Mouse (Mus musculus) yolk sac, embryonic 10.5 days (tissue): ENCODE measurements at regions not wholly inside any gene's neighbourhood (a gene's known extent, or its start where the extent isn't known, plus 50 kb on each side); places are given as distances from the start of the nearest gene placed in this dataset.
A peak's percentile ranks its signal among the peaks of the same experiment; 100 is the strongest.

ENCODE experiments used
- DNase-seq: peaks from one replicate; pipeline ENCODE4 v3.0.0-alpha.2; 2017; ENCODE audit warnings: low spot score

DNA sequence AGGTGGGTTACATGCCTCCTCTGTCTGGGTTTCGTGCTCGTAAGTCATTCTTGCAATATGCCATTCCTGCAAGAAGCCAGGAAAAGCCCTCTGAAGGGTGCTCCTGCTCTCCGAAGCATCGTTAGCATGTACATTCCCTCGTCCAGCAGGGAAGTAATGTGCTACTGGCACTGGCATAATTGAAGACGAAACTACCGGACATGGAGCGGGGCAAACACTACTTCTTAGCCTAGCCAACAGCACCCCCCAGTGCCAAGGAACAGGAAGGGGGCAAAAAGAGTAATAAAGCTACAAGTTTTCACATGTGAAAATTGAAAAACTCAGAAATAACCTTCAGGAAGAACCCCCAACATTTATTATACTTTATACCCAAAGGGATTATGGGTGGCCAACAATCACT lies 88.6 kb upstream of the Usp24 start:
- DNase-seq = no peak

DNA sequence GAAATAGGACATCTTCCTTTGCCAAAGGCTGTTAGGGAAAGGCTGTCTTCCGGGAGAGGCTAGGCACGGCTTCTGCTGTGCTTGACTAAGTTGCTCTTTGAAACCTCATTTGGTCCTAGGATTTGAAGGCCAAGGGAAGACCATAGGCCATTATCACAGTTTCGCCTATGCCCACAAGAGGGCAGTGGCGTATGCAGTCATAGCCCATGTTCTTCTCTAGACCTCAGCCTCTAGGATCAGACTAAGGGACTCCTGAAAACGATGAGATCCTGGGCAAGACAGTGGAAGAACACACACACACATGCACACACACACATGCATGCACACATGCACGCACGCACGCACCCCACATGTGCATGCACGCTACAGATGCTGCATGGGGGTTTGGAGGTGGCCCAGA lies 87.5 kb upstream of the Usp24 start:
- DNase-seq = peak; percentile 54

DNA sequence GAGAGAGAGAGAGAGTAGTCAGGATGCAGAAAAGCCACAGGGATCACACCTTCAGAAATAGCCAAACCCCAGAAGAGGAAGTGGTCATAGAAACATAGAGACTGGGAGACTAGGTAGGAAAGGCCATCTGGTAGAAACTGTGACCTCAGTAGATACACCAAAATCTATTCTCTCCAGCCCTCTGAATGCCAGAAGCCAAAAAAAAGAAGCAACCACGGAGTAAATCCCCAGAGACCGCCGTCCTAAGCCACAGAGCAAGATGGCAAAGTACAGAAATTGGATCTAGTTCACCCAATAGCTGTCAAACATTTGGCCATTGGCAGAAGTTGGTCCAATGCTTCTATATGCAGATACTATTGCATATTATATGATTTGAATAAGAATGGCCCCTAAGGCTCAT lies 86.5 kb upstream of the Usp24 start:
- DNase-seq = no peak

DNA sequence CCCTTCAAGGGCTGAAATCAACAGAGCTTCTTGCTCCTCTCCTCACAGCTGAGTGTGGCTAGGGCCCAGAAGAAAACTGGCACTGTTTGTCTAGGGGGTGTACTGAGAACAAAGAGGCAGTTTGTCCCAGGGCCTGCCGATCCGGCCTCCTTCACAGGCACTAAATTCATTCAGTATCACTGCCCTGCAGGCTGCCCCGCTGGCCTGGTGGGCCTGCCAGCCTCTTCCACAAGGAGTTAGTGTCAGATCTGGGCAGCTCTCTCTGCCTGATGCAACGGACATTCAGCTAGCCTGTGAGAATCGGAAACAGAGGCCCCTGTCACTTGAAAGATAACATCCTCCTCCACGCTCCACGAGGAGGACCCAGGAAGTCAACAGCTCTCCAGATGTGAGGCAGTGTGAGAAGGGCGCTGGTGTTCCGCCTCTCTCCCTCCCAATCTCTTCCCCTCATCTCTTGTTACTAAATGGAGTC lies 83.5 kb upstream of the Usp24 start:
- no peak for DNase-seq

DNA sequence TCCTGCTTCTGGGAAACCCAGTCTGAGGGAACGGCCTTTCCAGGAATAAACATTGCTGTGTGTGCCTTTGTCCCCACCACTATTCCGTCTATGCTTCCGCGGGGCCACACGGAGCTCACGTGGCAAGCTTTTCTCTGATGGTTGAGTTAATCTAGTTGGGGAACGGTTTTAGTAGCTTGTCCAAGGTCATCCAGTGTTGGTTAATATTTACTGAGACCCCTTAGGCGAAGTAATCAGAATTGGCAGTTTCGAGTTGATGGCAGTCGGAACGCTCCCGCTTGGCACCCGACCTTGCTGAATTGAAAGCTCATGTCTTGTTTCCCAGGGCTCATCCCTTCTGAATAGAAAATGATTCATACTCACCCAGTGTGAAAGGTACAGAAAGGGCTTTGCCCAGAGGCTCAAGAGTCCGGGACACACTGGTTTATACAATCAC lies 71.6 kb upstream of the Usp24 start:
- peak; percentile 65 for DNase-seq

DNA sequence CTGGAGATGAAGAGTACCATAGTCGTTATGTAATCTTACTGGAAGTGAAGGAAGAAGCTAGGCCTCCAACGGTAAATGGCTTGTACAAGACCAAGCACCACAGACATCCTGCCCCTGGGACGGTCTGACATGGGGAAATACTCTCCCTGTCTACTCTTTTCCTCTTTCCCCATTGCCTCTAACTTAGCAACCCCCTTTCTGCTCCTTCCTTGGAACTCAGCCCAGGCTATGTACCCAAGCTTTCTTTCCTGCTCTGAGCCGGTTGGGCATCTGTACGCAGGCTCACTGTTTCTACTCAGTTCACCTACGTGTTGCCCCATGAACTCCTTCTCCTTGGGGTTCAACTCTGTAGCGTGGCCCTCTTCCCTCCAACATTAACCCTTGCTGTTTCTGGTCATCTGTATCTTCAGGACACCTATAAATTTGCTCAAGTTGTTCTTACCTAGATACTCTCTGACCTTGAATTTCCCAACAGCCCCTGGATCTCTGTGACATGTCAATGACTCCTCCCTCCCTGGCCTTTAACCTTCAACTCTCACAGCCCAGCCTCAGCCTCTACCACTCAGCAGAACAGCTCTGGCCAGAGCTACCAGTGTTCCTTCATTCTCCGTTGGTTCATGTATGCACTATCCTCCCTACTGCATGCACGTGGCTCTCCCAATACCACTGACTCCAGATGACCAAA lies 71.0 kb upstream of the Usp24 start:
- peak; percentile 50 for DNase-seq

DNA sequence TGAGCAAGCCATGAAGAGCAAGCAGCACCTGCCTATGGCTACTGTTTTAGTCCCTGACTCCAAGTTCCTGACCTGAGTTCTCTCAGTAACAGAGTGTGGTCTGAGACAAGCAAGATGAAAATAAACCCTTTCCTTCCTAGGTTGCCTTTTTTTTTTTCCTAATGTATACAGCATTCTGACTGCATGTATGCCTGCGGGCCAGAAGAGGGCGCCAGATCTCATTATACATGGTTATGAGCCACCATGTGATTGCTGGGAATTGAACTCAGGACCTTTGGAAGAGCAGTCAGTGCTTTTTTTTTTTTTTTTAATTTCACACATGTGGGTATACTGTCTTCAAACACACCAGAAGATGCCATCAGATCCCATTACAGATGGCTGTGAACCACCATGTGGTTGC lies 69.3 kb upstream of the Usp24 start:
- DNase-seq = no peak

DNA sequence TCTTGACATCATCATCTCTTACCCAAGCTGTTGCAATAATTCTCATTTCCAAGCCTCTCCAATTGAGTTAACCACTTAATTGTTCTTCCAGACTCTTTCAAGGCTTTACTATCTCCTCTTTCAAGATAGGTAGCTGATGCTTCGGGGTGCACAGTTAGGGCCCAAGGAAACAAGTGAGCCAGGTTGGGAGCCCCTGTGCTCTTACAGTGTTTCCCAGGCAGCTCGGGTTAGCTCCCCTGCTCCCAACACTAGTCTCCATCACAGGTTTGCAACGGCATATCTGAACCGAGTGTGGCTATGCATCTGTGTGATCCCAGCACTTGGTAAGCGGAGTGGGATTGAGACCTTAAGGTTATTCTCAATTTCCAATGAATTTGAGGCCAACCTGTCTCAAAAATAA lies 68.6 kb upstream of the Usp24 start:
- DNase-seq = no peak

DNA sequence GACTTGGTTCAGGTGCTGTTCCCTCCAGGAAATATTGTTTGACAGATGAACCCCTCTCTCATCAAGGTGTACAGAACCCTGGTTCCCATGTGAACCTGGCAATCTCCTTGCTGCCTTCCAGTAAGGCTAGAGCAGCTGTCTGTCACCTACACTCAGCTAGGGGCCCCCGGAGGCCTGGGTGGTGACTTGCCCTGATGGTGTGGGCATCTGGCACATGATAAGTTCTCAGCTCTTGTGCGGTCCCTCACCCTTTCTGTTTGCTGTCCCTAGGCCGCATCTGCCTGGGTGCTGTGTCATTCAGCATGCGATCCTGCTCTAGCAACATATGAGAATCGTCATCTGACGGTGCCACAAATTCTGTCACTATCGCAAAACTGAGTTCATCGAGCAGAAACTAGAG lies 67.7 kb upstream of the Usp24 start:
- no peak for DNase-seq

DNA sequence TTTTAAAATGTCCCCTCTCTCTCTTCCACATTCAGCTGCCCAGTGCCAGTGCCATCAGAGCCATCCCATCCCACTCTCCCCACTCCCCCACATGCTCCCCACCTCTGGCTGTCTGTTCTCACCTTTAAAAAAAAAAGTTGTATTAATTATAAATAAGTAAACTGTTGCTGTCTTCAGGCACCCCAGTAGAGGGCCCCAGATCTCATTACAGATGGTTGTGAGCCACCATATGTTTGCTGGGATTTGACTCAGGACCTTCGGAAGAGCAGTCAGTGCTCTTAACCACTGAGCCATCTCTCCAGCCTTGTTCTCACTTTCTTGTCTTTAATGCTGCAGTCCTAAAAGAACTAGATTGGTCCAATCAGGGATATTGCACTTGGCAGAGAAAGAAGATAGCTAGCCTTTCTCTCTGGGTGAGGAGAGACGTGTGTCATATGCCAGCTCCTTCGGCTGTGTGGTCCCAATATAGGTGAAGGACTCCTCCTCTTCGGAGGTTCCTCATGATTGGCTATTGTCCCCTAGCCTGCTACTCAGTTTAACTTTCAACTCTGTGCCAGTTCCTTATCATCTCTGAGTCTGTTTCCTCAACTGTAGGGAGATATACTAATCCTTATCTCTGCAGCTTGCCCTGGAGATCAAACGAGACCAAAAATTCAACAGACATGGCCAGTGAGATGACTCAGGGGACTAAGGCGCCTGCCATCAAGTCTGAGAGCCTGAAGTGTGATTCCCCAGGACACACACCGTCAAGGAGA lies 66.8 kb upstream of the Usp24 start:
- DNase-seq = no peak

DNA sequence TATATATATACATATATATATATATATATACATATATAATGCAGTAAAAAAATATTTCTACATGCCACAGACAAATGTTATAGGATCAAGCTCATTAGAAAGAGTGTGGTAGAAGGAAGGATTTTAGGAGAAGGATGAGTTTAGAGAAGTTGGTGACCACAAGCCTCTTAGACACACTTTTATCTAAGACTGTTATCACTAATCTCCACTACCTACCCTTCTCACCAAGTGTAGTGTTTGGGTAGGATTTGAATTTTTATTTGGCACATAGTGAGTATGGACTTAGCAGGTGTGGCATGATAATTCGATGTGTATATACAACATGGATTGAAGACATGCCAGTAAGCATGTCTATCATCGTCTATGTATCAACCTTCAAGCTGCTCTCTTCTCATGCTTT lies 66.0 kb upstream of the Usp24 start:
- DNase-seq = no peak

DNA sequence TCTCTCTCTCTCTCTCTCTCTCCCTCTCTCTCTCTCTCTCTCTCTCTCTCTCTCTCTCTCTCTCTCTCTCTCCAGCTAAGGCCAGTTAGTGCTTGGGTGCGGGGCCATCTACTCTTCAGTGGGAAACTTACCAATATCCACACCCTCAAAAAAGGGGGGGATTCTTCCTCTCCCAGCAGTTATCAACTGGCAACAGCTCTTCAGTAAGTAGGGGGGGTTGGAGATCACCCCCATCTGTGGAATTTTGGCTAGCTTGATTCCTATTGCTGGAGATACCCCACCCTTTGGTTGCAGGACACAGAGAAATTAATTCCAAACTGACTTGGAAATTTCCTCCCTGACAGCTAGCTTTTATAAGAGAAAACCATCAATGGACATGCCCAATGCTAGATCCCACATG lies 64.6 kb upstream of the Usp24 start:
- no peak for DNase-seq

DNA sequence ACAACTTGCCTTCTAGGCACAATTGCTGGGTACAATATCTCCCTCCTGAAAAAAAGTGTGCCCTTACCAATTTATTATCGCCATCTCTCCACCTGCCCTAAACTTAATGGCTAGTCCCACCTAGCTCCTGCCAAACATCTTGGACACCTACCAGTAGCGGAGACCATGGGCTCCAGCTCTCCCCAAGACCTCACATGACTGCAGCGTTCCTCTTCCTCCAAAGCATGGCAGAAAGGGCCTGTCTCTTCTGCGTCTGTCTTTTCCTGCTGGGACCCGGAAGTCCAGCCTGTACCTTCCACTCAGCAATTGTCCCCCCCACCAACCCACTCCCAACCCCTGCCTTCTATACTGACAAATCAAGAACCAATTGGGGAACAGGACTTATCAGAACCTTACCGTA lies 63.1 kb upstream of the Usp24 start:
- no peak for DNase-seq

DNA sequence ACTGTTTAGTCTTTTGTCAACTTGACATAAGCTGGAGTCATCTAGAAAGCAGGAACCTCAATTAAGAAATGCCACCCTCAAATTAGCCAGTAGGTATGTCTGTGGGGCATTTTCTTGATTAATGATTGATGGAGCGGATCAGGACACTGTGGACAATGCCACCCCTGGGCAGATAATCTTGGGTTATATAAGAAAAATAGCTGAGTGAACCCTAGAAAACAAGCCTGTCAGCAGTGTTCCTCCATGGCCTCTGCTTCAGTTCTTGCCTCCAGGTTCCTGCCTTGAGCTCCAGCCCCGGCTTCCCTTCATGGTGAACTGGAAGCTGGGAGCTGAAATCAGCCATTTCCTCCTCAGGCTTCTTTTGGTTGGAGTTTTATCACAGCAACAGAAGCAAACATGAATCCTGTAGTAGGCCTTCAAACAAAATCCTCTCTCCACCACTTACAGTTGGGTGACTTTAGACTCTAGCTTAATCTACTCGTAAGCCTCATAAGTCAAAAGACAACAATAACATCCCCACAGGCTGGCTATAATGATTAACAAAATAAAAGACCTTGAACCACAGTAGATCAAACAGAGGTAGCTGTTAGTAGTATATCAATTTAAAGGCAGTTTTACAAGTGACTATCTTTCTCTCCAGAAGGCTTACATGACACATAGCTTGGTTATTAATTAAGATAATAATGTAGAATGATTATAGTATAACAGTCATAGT lies 61.1 kb upstream of the Usp24 start:
- DNase-seq = no peak

DNA sequence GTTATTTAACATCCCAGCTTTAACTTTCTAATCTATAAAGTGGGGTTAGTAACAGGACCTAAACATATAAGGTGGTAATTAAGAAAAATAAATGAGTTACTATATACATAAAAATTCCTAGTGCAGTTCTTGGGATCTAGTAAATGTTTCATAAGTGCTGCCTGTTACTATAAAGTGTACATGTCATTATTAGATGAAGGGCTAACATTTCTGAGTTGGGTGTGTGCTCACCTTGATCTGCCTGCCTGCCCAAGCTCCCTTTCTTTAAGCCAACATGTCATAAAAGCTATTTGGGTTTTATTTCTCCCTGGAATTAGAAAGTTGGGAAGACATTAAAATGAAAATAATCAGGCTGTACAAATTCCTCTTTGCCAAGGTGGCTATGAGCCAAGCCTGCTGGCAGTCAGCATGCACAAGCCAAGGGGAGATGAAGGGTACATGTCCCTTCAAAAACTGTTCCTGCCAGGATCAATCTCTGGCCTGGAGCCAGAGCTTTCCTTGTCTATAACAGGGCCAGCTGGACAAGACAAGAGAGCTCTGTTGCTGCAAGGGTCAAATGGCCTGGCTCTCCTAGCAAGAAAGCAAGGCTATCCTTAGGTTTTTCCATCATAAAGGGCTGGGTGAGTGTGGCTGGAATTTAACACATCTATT lies 59.9 kb upstream of the Usp24 start:
- no peak for DNase-seq

DNA sequence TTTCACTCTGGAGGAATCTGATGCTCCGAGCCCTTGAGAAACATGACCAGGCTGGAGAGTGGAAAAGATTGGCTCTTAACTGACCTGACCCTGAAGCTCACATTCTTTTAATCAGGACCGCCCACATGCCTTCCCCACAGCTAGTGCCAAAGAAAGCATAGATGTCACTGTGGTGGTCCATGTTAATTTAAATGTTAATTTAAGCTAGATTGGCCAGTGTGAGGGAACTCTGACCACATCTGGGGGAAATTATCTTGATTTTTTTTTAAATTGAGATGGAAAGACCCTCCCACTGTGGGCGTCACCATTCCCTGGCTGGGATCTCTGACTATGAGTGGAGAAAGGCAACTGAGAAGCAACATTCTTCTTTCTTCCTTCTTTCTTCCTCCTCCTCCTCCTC lies 54.6 kb upstream of the Usp24 start:
- no peak for DNase-seq

DNA sequence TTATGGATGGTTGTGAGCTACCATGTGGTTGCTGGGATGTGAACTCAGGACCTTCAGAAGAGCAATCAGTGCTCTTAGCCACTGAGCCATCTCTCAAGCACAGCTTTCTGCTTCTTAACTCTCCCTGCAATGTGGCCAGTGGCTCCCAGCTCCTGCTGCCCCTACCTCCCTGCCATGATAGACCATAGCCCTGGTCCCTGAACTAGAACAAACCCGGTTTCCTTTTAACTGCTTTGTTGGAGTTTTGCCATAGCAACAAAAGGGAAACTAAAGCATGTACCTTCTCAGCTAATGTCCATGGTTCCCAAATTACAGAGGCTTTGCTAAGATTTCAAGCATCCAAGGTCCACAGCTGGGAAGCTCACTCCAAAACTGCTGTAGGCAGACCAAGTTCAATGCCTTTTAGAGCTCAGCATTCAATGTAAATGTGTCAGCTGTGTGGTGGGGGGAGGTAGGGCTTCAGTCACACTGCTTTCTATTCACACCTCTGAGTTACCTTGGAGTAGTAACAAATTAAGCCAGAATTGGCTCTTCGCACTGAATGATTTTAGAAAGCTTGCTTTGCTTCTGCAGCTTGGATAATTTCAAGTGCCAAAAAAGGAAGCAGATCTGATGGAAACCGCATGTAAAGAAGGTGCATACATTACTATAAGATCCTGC lies 54.0 kb upstream of the Usp24 start:
- no peak for DNase-seq

DNA sequence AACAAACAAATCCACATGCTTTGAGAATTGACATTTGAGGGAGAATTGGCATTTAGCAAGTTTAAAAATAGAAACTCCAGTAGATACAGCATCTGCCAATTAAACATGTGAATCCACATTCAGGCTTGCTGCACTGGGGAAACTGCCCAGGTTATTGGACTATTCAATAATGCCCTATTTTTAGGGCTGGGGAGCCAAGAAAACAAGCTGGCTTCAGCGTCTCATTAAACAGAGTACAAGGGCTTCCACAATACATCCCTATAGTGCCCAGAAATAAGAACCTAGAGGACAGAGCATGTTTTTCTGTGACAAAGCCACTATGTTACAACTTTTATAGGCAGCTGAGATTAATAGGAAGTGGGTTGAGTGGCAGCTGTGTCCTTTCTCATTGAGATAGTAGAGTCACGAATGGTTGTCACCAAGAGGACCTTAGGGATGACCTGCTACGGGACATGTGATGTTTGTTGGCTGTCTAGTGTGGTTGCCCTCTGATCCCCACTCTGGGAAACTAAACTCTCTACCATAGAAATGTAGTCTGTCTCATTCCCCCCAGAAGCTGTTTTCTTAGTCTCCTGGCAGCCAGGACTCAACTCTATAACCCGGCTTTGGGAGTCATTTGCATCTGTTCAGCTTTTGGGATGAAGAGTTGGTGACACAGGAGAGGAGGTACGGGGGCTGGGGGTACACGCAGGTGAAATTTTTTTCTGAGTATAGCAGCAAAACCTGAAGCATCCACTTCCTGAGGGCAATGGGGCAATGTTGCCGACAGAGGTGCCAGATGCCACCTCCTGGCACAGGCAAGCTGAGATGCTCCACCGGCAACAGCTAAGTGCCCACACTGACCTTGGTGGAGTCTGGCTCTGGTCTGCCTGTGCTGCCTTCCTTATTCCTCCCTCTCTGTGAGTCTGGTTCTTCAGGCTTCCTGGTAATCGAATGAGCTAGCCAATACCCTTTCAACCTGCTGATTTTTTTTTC lies 53.0 kb upstream of the Usp24 start:
- no peak for DNase-seq
